ENCODE assay signal across 22 mouse cellular contexts in the genomic region with DNA sequence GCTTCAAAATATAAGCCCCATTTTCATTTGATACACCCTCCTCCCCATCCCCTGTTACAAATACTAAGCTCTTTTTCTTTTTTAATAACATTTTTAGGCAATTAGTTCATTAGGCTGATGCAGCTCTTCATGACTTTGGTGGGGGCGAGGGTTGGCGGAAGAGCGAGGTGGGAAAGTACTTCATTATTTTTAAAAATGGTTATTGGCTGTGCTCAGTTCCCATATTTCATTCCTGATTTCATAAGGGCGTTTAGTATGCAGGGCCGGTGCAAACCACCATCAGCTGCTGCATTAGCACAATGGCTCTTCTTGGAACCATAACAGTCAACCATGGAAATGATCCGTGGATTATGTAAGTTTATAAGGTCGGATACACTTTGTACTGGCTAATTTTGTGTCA.
"Had no signal": no experiment of that assay in that cellular context is flagged by ENCODE, and none has a peak within 500 bp of the region (broad histone marks: within the 10 kb centered on the region; RNA-seq: fewer than 3 reads in every experiment).

No protein-coding gene starts in this region.

- H3K4me1 ChIP-seq: heart, embryonic 13.5 days; heart, embryonic 15.5 days; hindbrain, embryonic 12.5 days; intestine, embryonic 15.5 days; limb, embryonic 15.5 days; liver, embryonic 12.5 days had no signal

- DNase-seq: forebrain, postnatal 0 days; gastrocnemius, postnatal 14 days; gastrocnemius, postnatal 36 days; heart, adult 2 months; heart, postnatal 14 days; heart, postnatal 36 days; kidney, adult 18-20 months; kidney, adult 8-10 months; kidney, postnatal 10 days; kidney, postnatal 25 days; kidney, postnatal 4 days; left cerebral cortex, postnatal 4 days had no signal

- H3K4me3 ChIP-seq: heart, adult 2 months; heart, embryonic 13.5 days; heart, embryonic 15.5 days; hindbrain, embryonic 12.5 days; intestine, embryonic 15.5 days; left cerebral cortex, adult 2 months; limb, embryonic 13.5 days; limb, embryonic 15.5 days; liver, embryonic 12.5 days had no signal

- H3K27me3 ChIP-seq: heart, embryonic 13.5 days; heart, embryonic 15.5 days; hindbrain, embryonic 12.5 days; intestine, embryonic 15.5 days; limb, embryonic 13.5 days; limb, embryonic 15.5 days; liver, embryonic 12.5 days had no signal

- H3K36me3 ChIP-seq: heart, embryonic 13.5 days; heart, embryonic 15.5 days; hindbrain, embryonic 12.5 days; intestine, embryonic 15.5 days; limb, embryonic 13.5 days; limb, embryonic 15.5 days; liver, embryonic 12.5 days had no signal

- H3K27ac ChIP-seq: heart, adult 2 months; heart, embryonic 13.5 days; heart, embryonic 15.5 days; hindbrain, embryonic 12.5 days; hindbrain, embryonic 14.5 days; intestine, embryonic 15.5 days; left cerebral cortex, adult 2 months; limb, embryonic 13.5 days; limb, embryonic 15.5 days; liver, embryonic 12.5 days; liver, embryonic 14.5 days had no signal

- H3K9me3 ChIP-seq: heart, embryonic 15.5 days; intestine, embryonic 15.5 days; limb, embryonic 15.5 days; liver, embryonic 12.5 days had no signal
